Mouse (Mus musculus) limb, embryonic 13.5 days (tissue): Measurements from ENCODE around the gene Add2. TPM values are rescaled to one million over a fixed set of nuclear protein-coding genes. Genes with fewer than 3 reads are reported as not detected.

ENCODE experiments used
- ATAC-seq: fragments of 200-750 bp; cut with Nextera tagmentation; 2 replicates; pipeline ENCODE4 v1.8.0; 2017; ENCODE audit warnings: low read depth, moderate number of reproducible peaks, moderate TSS enrichment; ENCODE audit not compliant: low FRiP score
- H3K27ac ChIP-seq: fragments of 300-500 bp; sonication (generic); 2 replicates; pipeline ENCODE4 v1.5.1; 2015; ENCODE audit warnings: inconsistent platforms, mild to moderate bottlenecking, moderate library complexity
- H3K27me3 ChIP-seq: fragments of 300-500 bp; sonication (generic); 2 replicates; pipeline ENCODE4 v1.6.1; 2015; ENCODE audit warnings: mild to moderate bottlenecking, inconsistent platforms
- H3K36me3 ChIP-seq: fragments of 300-500 bp; sonication (generic); 2 replicates; pipeline ENCODE4 v1.6.1; 2015; ENCODE audit warnings: inconsistent platforms, mild to moderate bottlenecking, moderate library complexity
- H3K4me1 ChIP-seq: fragments of 300-500 bp; sonication (generic); 2 replicates; pipeline ENCODE4 v1.6.1; 2015; ENCODE audit warnings: inconsistent platforms
- H3K4me2 ChIP-seq: fragments of 300-500 bp; sonication (generic); replicated peaks from 2 replicates; pipeline ENCODE4 v1.6.1; 2015; ENCODE audit warnings: inconsistent platforms, mild to moderate bottlenecking, moderate library complexity
- H3K4me3 ChIP-seq: fragments of 300-500 bp; sonication (generic); 2 replicates; pipeline ENCODE4 v1.5.1; 2015; ENCODE audit warnings: moderate library complexity, mild to moderate bottlenecking, inconsistent platforms
- H3K9ac ChIP-seq: fragments of 300-500 bp; sonication (generic); 2 replicates; pipeline ENCODE4 v1.6.1; 2015; ENCODE audit warnings: mild to moderate bottlenecking, inconsistent platforms
- H3K9me3 ChIP-seq: fragments of 300-500 bp; sonication (generic); 2 replicates; pipeline ENCODE4 v1.6.1; 2016; ENCODE audit warnings: inconsistent platforms
- WGBS: fragments of 180-500 bp; shearing (Covaris S2); methylation state at CpG from one replicate; pipeline ENCODE4 v1.1.7; 2015; 5-methylcytosine and 5-hydroxymethylcytosine counted together
- polyA plus RNA-seq: library from polyadenylated mRNA; unstranded; fragments of >200 nt; fragmentation: Nextera tagmentation; extraction: Ambion mirVana; gene quantifications from 2 replicates; pipeline ENCODE4 v1.2.1, GENCODE M21; 2015

Gene Add2
- polyA plus RNA-seq, 1 experiment from 2014 or later: 4.1 TPM

- Histone ChIP-seq H3K36me3 (no peaks in the 10 kb centered on the region), H3K27me3 (no peaks in the 10 kb centered on the region), H3K9me3 (no peaks in the 10 kb centered on the region), H3K4me3 (no peak overlapping the region), H3K9ac (no peak overlapping the region), H3K4me1 (no peaks in the 10 kb centered on the region), H3K4me2 (no peak overlapping the region), H3K27ac (no peak overlapping the region)
- ATAC-seq: no peak
- 56% methylated on average over 4 of the region's 4 CpGs for WGBS
Observed at GRCm38 (mm10) chr6:86019415-86020237, 8.9 kb upstream of the Add2 start.

- Histone ChIP-seq H3K4me3 (no peak overlapping the region), H3K4me1 (no peaks in the 10 kb centered on the region), H3K4me2 (no peak overlapping the region), H3K36me3 (no peaks in the 10 kb centered on the region), H3K9me3 (no peaks in the 10 kb centered on the region), H3K27me3 (peaks cover under 1% of the 10 kb centered on the region; the same call in 1 of the 2 replicates), H3K27ac (no peak overlapping the region), H3K9ac (no peak overlapping the region)
- no peak for ATAC-seq
- WGBS: 32% methylated on average over 3 of the region's 3 CpGs
Observed at GRCm38 (mm10) chr6:86020948-86021347, 7.5 kb upstream of the Add2 start.

GRCm38 (mm10) chr6:86026632-86027292 lies 1.7 kb upstream of the Add2 start:
- H3K36me3 ChIP-seq: no peaks in the 10 kb centered on the region
- 86% methylated on average over 8 of the region's 8 CpGs for WGBS
- H3K4me1 ChIP-seq: peaks cover 8% of the 10 kb centered on the region
- H3K27me3 ChIP-seq: peaks cover 53% of the 10 kb centered on the region
- ATAC-seq: no peak
- no peaks in the 10 kb centered on the region for H3K9me3 ChIP-seq
- no peak overlapping the region for H3K27ac ChIP-seq
- no peak overlapping the region for H3K4me2 ChIP-seq
- H3K4me3 ChIP-seq: no peak overlapping the region
- H3K9ac ChIP-seq: no peak overlapping the region

- no peaks in the 10 kb centered on the region for H3K36me3 ChIP-seq
- H3K9me3 ChIP-seq: no peaks in the 10 kb centered on the region
- peaks cover 8% of the 10 kb centered on the region for H3K4me1 ChIP-seq
- H3K4me2 ChIP-seq: peak overlapping the region; percentile 95
- H3K27ac ChIP-seq: no peak overlapping the region
- ATAC-seq: no peak
- peak overlapping the region; percentile 70; the same call in 1 of the 2 replicates for H3K9ac ChIP-seq
- H3K4me3 ChIP-seq: peak overlapping the region; percentile 55
- H3K27me3 ChIP-seq: peaks cover 53% of the 10 kb centered on the region
- 63% methylated on average over 2 of the region's 2 CpGs for WGBS
Observed at GRCm38 (mm10) chr6:86028150-86028549, 331 bp upstream of the Add2 start.

GRCm38 (mm10) chr6:86029323-86029713 lies 837 bp downstream of the Add2 start:
- H3K9ac ChIP-seq: peak overlapping the region; percentile 70
- WGBS: 12% methylated on average over 6 of the region's 6 CpGs
- peaks cover 53% of the 10 kb centered on the region for H3K27me3 ChIP-seq
- no peak for ATAC-seq
- peaks cover 8% of the 10 kb centered on the region for H3K4me1 ChIP-seq
- peak overlapping the region; percentile 55 for H3K4me3 ChIP-seq
- H3K4me2 ChIP-seq: peak overlapping the region; percentile 95
- no peak overlapping the region for H3K27ac ChIP-seq
- no peaks in the 10 kb centered on the region for H3K36me3 ChIP-seq
- no peaks in the 10 kb centered on the region for H3K9me3 ChIP-seq

- Histone ChIP-seq H3K27ac (no peak overlapping the region), H3K27me3 (peaks cover 48% of the 10 kb centered on the region), H3K4me1 (peaks cover 8% of the 10 kb centered on the region), H3K9ac (no peak overlapping the region), H3K9me3 (no peaks in the 10 kb centered on the region), H3K36me3 (no peaks in the 10 kb centered on the region), H3K4me2 (no peak overlapping the region), H3K4me3 (no peak overlapping the region)
- ATAC-seq: no peak
- 86% methylated on average over 2 of the region's 2 CpGs for WGBS
Observed at GRCm38 (mm10) chr6:86031527-86031926, 3.0 kb downstream of the Add2 start.

- H3K36me3 ChIP-seq: no peaks in the 10 kb centered on the region
- no peak overlapping the region for H3K4me3 ChIP-seq
- no peak overlapping the region for H3K9ac ChIP-seq
- peaks cover 8% of the 10 kb centered on the region for H3K4me1 ChIP-seq
- no peaks in the 10 kb centered on the region for H3K9me3 ChIP-seq
- H3K27ac ChIP-seq: no peak overlapping the region
- ATAC-seq: no peak
- H3K4me2 ChIP-seq: no peak overlapping the region
- WGBS: 75% methylated on average over 1 of the region's 1 CpGs
- peaks cover 26% of the 10 kb centered on the region for H3K27me3 ChIP-seq
Observed at GRCm38 (mm10) chr6:86033635-86034034, 5.2 kb downstream of the Add2 start.

- no peaks in the 10 kb centered on the region for H3K27me3 ChIP-seq
- H3K9ac ChIP-seq: no peak overlapping the region
- H3K4me1 ChIP-seq: peaks cover 4% of the 10 kb centered on the region; the same call in 1 of the 2 replicates
- H3K4me2 ChIP-seq: no peak overlapping the region
- WGBS: 75% methylated on average over 2 of the region's 2 CpGs
- no peak overlapping the region for H3K4me3 ChIP-seq
- H3K36me3 ChIP-seq: no peaks in the 10 kb centered on the region
- ATAC-seq: no peak
- H3K27ac ChIP-seq: no peak overlapping the region
- no peaks in the 10 kb centered on the region for H3K9me3 ChIP-seq
Observed at GRCm38 (mm10) chr6:86038901-86039300, 10.4 kb downstream of the Add2 start.

- no peak for ATAC-seq
- H3K4me1 ChIP-seq: peaks cover 4% of the 10 kb centered on the region; the same call in 1 of the 2 replicates
- 56% methylated on average over 1 of the region's 1 CpGs for WGBS
- no peaks in the 10 kb centered on the region for H3K36me3 ChIP-seq
- H3K4me2 ChIP-seq: no peak overlapping the region
- H3K9me3 ChIP-seq: no peaks in the 10 kb centered on the region
- H3K9ac ChIP-seq: no peak overlapping the region
- no peak overlapping the region for H3K4me3 ChIP-seq
- no peak overlapping the region for H3K27ac ChIP-seq
- no peaks in the 10 kb centered on the region for H3K27me3 ChIP-seq
Observed at GRCm38 (mm10) chr6:86040140-86040539, 11.7 kb downstream of the Add2 start.

- Histone ChIP-seq H3K4me2 (no peak overlapping the region), H3K9ac (no peak overlapping the region), H3K27ac (no peak overlapping the region), H3K36me3 (no peaks in the 10 kb centered on the region), H3K4me1 (no peaks in the 10 kb centered on the region), H3K4me3 (no peak overlapping the region), H3K9me3 (no peaks in the 10 kb centered on the region), H3K27me3 (no peaks in the 10 kb centered on the region; the same call in 1 of the 2 replicates)
- 90% methylated on average over 11 of the region's 11 CpGs for WGBS
- no peak for ATAC-seq
Observed at GRCm38 (mm10) chr6:86047510-86047909, 19.0 kb downstream of the Add2 start.

GRCm38 (mm10) chr6:86048509-86048908 lies 20.0 kb downstream of the Add2 start:
- Histone ChIP-seq H3K27ac (no peak overlapping the region), H3K9me3 (no peaks in the 10 kb centered on the region), H3K4me2 (no peak overlapping the region), H3K36me3 (no peaks in the 10 kb centered on the region), H3K4me3 (no peak overlapping the region), H3K4me1 (no peaks in the 10 kb centered on the region), H3K27me3 (no peaks in the 10 kb centered on the region; the same call in 1 of the 2 replicates), H3K9ac (no peak overlapping the region)
- 89% methylated on average over 5 of the region's 5 CpGs for WGBS
- ATAC-seq: no peak

- Histone ChIP-seq H3K27me3 (no peaks in the 10 kb centered on the region; the same call in 1 of the 2 replicates), H3K9me3 (no peaks in the 10 kb centered on the region), H3K4me2 (no peak overlapping the region), H3K36me3 (no peaks in the 10 kb centered on the region), H3K4me1 (no peaks in the 10 kb centered on the region), H3K9ac (no peak overlapping the region), H3K4me3 (no peak overlapping the region), H3K27ac (no peak overlapping the region)
- 49% methylated on average over 6 of the region's 6 CpGs for WGBS
- no peak for ATAC-seq
Observed at GRCm38 (mm10) chr6:86050586-86051268, 22.2 kb downstream of the Add2 start.
